Mouse (Mus musculus): ENCODE results near the gene Fgfr2.
A peak's percentile ranks its signal among the peaks of the same experiment; 100 is the strongest.

The Fgfr2 gene

DNA sequence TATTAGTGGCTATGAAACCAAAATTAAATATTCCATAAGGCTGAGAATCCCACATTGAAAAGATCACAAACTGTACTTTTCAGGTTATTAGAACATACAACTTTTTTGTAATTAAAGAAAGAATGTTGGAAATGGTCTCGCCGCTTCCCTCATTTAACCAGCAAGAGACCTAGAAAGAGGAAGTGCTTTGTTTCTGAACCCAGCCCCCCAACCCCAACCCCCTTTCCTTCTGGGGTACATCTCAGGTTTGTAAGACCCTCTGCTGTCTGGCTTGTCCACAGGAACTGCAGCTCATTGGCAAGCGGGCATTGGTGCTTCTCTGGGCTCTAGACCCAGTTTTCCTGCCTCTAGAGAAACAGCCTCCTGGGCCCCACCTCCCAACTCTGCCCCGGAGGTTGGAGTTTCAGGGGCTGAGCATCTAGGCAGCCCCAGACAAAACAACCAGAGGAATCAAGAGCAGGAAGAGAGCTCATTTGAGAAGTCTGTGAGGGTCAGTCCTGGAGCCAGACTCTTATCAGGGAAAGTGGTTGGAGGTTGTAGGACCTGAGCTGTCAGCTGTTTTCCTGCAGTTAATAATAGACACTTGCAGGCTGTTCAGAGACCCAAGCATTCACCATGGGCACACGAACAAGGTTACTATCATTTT lies 2174.5 kb downstream of the Fgfr2 start:
- DNase-seq (ENCODE audit: low read depth, low spot score) = no peak
- Histone ChIP-seq H3K27me3 (ENCODE audit: control insufficient read depth, insufficient read depth, low read length, poor library complexity, severe bottlenecking) (no peaks in the 10 kb centered on the region), H3K36me3 (ENCODE audit: control insufficient read depth, insufficient read depth, low read length, poor library complexity, severe bottlenecking) (no peaks in the 10 kb centered on the region)

DNA sequence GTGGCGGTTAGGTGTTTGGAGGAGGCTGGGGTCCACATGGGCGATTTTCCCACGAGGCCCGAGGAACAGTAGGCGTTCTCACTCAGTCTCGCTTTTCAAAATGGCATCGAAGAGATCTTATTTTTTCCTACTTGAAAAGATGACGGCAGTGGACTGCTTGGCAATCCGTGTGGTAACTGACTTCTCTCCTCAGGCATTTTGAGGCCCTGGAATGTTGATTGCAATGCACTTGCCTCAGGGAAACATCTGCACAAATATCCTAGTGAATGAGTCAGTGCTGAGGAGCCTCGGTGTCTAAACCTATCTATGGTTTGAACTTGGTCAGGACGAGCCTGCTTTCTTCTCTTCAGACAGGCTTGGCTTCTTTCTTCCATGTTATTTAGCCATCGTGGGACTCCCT lies 2176.8 kb downstream of the Fgfr2 start:
- no peaks in the 10 kb centered on the region for H3K36me3 ChIP-seq (ENCODE audit: control insufficient read depth, insufficient read depth, low read length, poor library complexity, severe bottlenecking)
- DNase-seq (ENCODE audit: low read depth, low spot score) = no peak
- H3K27me3 ChIP-seq (ENCODE audit: control insufficient read depth, insufficient read depth, low read length, poor library complexity, severe bottlenecking) = no peaks in the 10 kb centered on the region

DNA sequence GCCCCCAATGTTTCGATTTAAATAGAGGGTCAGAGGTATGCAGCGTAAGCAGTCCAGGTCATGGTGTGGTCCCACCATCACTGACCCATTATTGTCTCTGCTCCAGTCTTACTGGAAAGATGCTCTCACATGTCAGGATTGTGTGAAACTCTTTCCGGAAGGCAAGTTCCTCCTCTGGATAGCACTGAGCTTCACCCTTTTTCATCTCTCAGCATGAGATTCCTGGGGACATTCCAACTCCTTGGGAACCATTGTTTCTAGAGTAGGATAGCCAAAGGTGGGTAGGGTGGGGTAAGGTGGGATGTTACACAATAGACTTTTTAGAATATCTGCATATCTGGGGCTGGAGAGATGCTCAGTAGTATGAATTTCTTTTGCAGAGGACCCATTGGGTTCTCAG lies 2177.4 kb downstream of the Fgfr2 start:
- Histone ChIP-seq H3K27me3 (ENCODE audit: control insufficient read depth, insufficient read depth, low read length, poor library complexity, severe bottlenecking) (no peaks in the 10 kb centered on the region), H3K36me3 (ENCODE audit: control insufficient read depth, insufficient read depth, low read length, poor library complexity, severe bottlenecking) (no peaks in the 10 kb centered on the region)
- no peak for DNase-seq (ENCODE audit: low read depth, low spot score)

DNA sequence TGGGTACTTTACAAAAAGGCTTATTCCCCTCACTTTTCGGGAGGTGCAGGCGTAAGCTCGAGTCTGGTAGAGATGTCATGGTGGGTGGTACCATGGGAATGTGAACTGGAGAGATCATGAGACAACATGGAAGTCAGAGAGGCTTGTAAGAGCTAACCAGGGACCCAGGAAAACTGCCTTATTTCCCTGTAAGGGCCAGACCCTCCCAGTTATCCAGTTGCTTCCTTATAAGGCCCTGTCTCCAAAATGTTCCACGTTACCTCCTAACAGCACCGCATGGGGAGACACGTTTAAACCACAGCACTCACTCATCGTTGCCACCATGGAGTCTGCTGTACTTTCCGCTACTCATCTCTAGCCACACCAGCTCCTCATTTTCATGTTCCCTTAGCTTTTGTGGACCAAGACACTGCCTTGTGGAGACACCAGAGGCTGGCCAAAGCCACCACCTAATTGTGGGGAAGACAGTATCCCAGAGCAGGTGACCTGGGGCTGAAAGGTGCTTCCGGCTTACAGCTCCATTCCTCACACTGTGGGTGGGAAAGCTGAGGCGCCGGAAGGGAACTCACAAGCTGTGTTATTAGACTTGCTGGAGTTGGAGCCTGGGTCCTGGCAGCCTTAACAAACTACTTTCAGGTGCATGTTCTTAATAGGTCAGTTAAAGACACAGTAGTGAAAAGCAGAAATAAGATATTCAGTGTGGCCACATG lies 2178.2 kb downstream of the Fgfr2 start:
- no peaks in the 10 kb centered on the region for H3K36me3 ChIP-seq (ENCODE audit: control insufficient read depth, insufficient read depth, low read length, poor library complexity, severe bottlenecking)
- H3K27me3 ChIP-seq (ENCODE audit: control insufficient read depth, insufficient read depth, low read length, poor library complexity, severe bottlenecking) = no peaks in the 10 kb centered on the region
- no peak for DNase-seq (ENCODE audit: low read depth, low spot score)

DNA sequence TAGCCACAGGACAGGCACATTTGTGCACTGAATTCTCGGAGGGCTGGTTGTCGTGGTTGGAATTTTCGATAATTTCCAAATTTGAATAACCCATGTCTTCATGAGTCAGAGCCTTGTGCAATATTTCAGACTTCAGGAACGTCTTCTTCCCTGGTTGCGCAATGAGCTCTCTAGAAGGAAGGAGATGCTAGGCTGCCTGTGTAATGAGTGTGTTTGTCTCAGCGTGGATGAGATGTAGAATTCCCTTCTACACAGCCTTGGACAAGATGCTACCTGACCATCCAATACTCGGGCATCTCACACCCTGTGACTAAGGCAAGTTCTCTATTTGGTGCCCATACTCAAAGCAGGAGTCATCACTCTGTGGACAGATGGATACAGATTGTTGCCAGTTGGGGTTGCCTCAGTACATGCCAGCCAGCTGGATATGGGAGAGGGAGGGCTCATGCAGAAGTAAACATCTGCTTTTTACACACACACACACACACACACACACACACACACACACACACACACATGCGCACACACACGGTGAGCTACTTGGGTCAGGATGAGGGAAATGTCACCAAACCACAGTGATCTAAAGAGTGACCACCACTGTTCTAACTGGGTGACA lies 2179.8 kb downstream of the Fgfr2 start:
- Histone ChIP-seq H3K27me3 (ENCODE audit: control insufficient read depth, insufficient read depth, low read length, poor library complexity, severe bottlenecking) (no peaks in the 10 kb centered on the region), H3K36me3 (ENCODE audit: control insufficient read depth, insufficient read depth, low read length, poor library complexity, severe bottlenecking) (no peaks in the 10 kb centered on the region)
- DNase-seq (ENCODE audit: low read depth, low spot score) = no peak

DNA sequence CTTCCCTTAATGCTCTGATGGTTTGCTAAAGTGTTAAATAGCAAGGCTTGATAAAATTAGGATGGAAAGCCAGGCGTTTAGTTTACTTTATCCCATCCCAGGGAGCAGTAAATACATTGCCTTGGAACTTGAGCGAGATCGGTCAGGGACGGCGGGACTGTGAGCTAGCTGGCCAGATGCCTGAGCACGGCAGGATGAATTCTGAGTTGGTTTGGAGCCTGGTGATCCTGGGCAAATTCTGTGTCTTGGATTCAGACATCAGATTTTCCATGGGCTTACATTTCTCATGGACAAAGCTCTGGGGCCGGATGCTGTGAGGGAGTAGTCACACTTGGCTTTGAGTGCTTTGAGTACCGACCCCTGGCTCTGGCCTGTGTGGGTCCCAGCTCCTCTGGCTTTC lies 2182.4 kb downstream of the Fgfr2 start:
- no peak for DNase-seq (ENCODE audit: low read depth, low spot score)
- Histone ChIP-seq H3K36me3 (ENCODE audit: control insufficient read depth, insufficient read depth, low read length, poor library complexity, severe bottlenecking) (no peaks in the 10 kb centered on the region), H3K27me3 (ENCODE audit: control insufficient read depth, insufficient read depth, low read length, poor library complexity, severe bottlenecking) (no peaks in the 10 kb centered on the region)

DNA sequence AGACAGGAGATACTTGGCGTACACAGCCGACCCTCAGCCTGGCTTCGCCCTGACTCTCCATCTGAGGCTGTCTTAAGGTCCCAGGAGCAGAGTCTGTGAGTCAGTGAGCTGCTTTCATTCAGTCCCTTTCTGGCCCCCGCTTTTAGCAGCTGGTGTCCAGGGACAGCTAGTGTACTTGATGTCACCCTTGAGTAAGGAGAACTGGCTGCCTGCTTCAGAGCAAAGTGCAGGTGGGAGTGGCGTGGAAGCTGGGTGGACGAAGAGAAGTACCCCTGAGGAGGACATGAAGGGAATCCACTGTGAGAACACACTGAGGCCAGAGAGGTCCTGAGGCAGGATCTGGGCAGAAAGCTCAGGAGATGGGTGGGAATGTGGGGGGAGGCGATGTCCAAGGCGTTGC lies 2184.3 kb downstream of the Fgfr2 start:
- Histone ChIP-seq H3K27me3 (ENCODE audit: control insufficient read depth, insufficient read depth, low read length, poor library complexity, severe bottlenecking) (no peaks in the 10 kb centered on the region), H3K36me3 (ENCODE audit: control insufficient read depth, insufficient read depth, low read length, poor library complexity, severe bottlenecking) (no peaks in the 10 kb centered on the region)
- DNase-seq (ENCODE audit: low read depth, low spot score) = no peak

DNA sequence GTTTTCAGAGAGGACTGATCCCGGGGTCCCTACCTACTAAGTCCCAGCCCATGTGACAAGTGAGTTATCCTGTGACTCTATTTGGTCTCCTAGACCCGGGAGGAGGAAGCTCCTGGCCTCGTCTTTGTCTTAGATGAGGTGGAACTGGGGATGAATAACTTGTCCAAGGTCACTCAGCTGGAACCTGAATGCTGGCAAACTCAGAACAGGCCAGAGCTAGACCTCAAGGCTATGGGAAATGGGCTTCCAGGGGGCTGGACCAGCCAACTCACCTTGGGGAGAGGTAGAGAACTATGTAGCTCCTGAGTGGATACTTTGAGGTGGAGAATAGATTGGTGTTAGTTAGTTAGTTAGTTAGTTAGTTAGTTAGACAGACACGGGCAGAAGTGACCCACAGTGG lies 2185.1 kb downstream of the Fgfr2 start:
- H3K27me3 ChIP-seq (ENCODE audit: control insufficient read depth, insufficient read depth, low read length, poor library complexity, severe bottlenecking) = no peaks in the 10 kb centered on the region
- no peaks in the 10 kb centered on the region for H3K36me3 ChIP-seq (ENCODE audit: control insufficient read depth, insufficient read depth, low read length, poor library complexity, severe bottlenecking)
- DNase-seq (ENCODE audit: low read depth, low spot score) = no peak

DNA sequence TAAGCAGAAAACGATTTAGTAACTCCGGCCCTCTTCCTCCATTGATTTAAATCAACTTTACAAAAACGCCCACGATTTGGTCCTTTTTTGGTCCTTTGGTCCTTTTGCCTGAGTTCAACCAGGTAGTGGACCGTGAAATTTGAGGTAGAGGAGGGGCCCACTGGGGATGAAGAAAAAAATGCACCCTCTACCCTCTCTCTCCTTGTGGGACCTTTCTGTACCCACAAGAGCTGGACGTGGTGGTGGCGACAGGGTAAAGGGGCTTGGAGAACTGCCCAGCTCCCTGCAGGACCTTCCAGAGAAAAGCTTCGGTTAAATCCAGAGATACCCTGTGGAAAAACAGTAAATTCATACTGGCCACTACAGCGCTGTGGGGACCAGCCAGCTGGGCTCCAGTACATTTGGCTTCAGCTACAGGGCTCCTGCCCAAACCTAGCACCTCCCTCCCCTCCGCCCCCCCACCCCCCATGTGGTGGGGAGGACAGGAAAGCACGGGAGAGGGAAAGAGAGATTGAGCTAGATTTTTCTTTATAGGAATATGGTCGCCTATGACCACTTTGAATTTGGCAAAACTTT lies 2185.8 kb downstream of the Fgfr2 start:
- no peaks in the 10 kb centered on the region for H3K27me3 ChIP-seq (ENCODE audit: control insufficient read depth, insufficient read depth, low read length, poor library complexity, severe bottlenecking)

DNA sequence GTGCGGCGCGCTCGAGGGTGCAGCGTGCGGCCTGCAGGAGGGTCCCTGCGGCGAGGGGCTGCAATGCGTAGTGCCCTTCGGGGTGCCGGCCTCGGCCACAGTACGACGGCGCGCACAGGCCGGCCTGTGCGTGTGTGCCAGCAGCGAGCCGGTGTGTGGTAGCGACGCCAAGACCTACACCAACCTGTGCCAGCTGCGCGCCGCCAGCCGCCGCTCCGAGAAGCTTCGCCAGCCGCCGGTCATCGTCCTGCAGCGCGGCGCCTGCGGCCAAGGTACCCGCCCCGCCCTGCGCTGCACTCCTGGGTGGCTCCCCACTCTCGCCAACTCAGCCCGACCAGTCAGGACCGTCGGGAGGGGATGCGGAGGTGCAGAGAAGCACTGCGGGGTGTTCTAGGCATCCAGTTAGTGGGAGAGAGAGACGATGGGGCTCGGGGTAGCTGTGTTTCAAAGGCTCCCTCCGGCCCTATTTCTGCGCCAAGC lies 2186.6 kb downstream of the Fgfr2 start:
- Histone ChIP-seq H3K36me3 (ENCODE audit: control insufficient read depth, insufficient read depth, low read length, poor library complexity, severe bottlenecking) (no peaks in the 10 kb centered on the region), H3K27me3 (ENCODE audit: control insufficient read depth, insufficient read depth, low read length, poor library complexity, severe bottlenecking) (no peaks in the 10 kb centered on the region)
- no peak for DNase-seq (ENCODE audit: low read depth, low spot score)

More for the DNA sequence above, 2185.8 kb downstream of the Fgfr2 start:
- no peaks in the 10 kb centered on the region for H3K36me3 ChIP-seq (ENCODE audit: control insufficient read depth, insufficient read depth, low read length, poor library complexity, severe bottlenecking)
- no peak for DNase-seq (ENCODE audit: low read depth, low spot score)

DNA sequence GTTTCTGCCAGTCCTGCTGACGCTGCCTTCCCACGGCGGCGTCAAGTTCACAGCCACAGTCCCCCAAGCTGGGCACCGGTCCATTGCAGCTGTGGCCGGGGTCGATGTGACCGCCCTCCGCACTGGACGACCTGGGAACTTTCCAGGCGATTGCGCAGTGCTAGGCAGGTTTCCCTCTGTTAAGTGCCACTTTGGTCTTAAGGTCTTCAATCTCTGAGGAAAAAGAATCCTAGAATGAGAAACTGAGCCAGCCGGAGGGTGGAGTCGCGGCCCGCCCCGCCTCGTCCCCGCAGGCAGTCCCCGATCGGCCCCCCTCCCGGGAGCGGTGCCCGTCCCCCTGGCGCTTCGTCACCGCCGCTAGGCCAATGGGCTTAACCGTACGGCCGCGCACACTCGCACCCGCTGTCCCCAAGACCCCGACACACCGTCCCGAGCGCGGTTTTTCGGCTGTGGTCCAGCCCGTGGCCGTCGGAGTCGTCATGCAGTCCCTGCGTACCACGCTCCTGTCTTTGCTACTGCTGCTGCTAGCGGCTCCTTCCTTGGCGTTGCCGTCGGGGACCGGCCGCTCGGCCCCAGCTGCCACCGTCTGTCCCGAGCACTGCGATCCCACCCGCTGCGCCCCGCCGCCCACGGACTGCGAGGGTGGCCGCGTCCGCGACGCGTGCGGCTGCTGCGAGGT lies 2187.2 kb downstream of the Fgfr2 start, which contains the start of gene Htra1:
Gene Htra1 (plus strand): TSS at position 319 of the 679 bp plus-strand sequence.
- no peak for DNase-seq (ENCODE audit: low read depth, low spot score)
- no peaks in the 10 kb centered on the region for H3K36me3 ChIP-seq (ENCODE audit: control insufficient read depth, insufficient read depth, low read length, poor library complexity, severe bottlenecking)
- no peaks in the 10 kb centered on the region for H3K27me3 ChIP-seq (ENCODE audit: control insufficient read depth, insufficient read depth, low read length, poor library complexity, severe bottlenecking)

DNA sequence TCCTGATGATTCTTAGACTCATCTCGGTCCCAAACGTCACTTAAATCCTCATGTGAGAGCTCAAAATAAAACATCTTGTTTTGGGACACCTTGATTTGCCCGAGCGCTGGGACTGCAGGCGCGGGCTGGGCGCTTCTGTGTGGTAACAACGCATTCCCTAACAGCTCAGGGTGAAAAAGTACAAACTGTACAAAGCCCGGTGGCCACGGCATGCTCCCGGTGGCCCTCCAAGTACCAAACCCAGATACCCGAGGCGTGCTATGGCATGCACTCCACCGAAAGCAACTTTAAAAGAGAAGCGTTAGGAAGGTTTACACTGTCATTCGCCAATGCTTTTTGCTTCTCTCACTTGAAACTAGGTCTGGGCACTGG lies 2187.7 kb downstream of the Fgfr2 start:
- Histone ChIP-seq H3K27me3 (ENCODE audit: control insufficient read depth, insufficient read depth, low read length, poor library complexity, severe bottlenecking) (no peaks in the 10 kb centered on the region), H3K36me3 (ENCODE audit: control insufficient read depth, insufficient read depth, low read length, poor library complexity, severe bottlenecking) (no peaks in the 10 kb centered on the region)
- DNase-seq (ENCODE audit: low read depth, low spot score) = no peak

DNA sequence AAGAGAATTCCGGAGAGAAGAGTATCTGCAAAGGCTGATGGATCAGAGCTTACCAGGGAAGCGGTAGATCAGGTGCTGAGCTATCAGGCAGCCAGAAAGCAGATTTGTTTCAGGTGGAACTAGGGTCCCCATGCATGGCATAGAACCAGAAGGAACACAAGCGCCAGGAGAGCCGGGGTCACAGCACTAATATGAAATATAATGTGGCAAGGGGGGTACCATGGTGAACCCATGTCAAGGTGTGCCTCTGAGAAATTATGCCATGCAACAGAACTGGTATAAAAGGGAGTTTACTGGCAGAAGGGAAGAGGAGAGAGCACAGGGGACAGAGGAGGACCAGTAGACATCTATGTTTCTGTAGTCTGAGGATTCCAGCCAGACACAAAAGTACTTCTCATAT lies 2188.5 kb downstream of the Fgfr2 start:
- no peak for DNase-seq (ENCODE audit: low read depth, low spot score)
- no peaks in the 10 kb centered on the region for H3K27me3 ChIP-seq (ENCODE audit: control insufficient read depth, insufficient read depth, low read length, poor library complexity, severe bottlenecking)
- H3K36me3 ChIP-seq (ENCODE audit: control insufficient read depth, insufficient read depth, low read length, poor library complexity, severe bottlenecking) = no peaks in the 10 kb centered on the region

DNA sequence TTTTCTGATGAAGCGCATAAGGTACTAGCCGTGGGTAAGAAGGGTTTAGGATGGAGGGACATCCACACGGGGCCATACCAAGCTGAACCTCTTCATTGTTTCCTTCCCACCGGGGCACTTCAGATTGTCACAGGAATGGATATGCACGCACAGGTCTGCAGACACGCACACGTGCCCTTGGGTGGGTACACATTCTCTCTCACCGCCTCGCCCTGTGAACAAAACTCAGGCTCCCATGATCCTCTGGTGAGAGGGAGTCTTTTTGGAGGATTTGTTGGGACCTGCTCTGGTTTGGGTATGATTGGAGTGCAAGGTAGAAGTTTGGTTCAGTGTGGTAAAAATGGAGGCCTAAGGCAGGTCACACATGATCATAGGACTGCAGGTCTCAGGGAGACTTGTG lies 2190.2 kb downstream of the Fgfr2 start:
- DNase-seq (ENCODE audit: low read depth, low spot score) = no peak
- Histone ChIP-seq H3K27me3 (ENCODE audit: control insufficient read depth, insufficient read depth, low read length, poor library complexity, severe bottlenecking) (no peaks in the 10 kb centered on the region), H3K36me3 (ENCODE audit: control insufficient read depth, insufficient read depth, low read length, poor library complexity, severe bottlenecking) (no peaks in the 10 kb centered on the region)

DNA sequence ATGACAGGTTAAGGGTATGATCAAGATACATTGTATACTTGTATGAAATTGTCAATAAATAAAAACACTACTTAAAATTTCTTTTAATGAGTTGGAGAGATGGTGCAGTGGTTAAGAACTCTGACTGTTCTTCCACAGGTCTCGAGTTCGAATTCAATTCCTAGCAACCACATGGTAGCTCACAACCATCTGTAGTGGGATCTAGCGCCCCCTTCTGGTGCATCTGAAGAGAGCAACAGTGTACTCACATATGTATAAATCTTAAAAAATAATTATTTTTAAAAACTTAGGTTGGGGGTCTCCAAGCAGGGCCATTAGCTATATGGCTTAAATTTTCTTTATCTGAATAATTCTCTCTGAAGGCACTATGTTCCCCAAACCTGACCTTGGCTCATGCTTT lies 2192.7 kb downstream of the Fgfr2 start:
- Histone ChIP-seq H3K27me3 (ENCODE audit: control insufficient read depth, insufficient read depth, low read length, poor library complexity, severe bottlenecking) (no peaks in the 10 kb centered on the region), H3K36me3 (ENCODE audit: control insufficient read depth, insufficient read depth, low read length, poor library complexity, severe bottlenecking) (no peaks in the 10 kb centered on the region)
- peak; percentile 33 for DNase-seq (ENCODE audit: low read depth, low spot score)
